In genomic region chr7:141988314-141988806, GRCm38 (mm10) we compare ENCODE assay signal across 13 mouse cellular contexts. TPM values are rescaled to one million over a fixed set of nuclear protein-coding genes. Genes with fewer than 3 reads are reported as not detected.
DNase-seq lines count a peak whose midpoint lies in the region; ATAC-seq and TF ChIP-seq lines count a peak whose summit lies in the region.
"Had no signal": no experiment of that assay in that cellular context is flagged by ENCODE, and none has a peak within 500 bp of the region (broad histone marks: within the 10 kb centered on the region; RNA-seq: fewer than 3 reads in every experiment).

No protein-coding gene starts in this region.

- H3K9me3 ChIP-seq in stomach, embryonic 15.5 days = no peaks in the 10 kb centered on the region
- H3K9me3 ChIP-seq in stomach, postnatal 0 days (ENCODE audit: control insufficient read depth, low read length) = no peaks in the 10 kb centered on the region
- no peaks in the 10 kb centered on the region for H3K9me3 ChIP-seq in forebrain, embryonic 16.5 days (ENCODE audit: control insufficient read depth, low read length)
- H3K9me3 ChIP-seq: limb, embryonic 15.5 days; neural tube, embryonic 12.5 days had no signal

- no peaks in the 10 kb centered on the region for H3K27me3 ChIP-seq in stomach, embryonic 15.5 days (replicated peaks)
- no peaks in the 10 kb centered on the region for H3K27me3 ChIP-seq in stomach, postnatal 0 days (ENCODE audit: control insufficient read depth, insufficient read depth, low read length)
- H3K27me3 ChIP-seq in forebrain, embryonic 16.5 days (replicated peaks; ENCODE audit: control insufficient read depth, insufficient read depth, low read length) = no peaks in the 10 kb centered on the region
- H3K27me3 ChIP-seq: limb, embryonic 15.5 days; neural tube, embryonic 12.5 days had no signal

- 0 out of 2 replicates have a peak, but pooled peaks have one; percentile 19 for ATAC-seq in stomach, embryonic 15.5 days (ENCODE audit: insufficient read depth, low FRiP score, low read depth)
- no peak for ATAC-seq in stomach, postnatal 0 days (ENCODE audit: low FRiP score, low TSS enrichment)
- no peak for ATAC-seq in forebrain, embryonic 16.5 days

- no peak overlapping the region for H3K4me3 ChIP-seq in stomach, embryonic 15.5 days (replicated peaks)
- no peak overlapping the region for H3K4me3 ChIP-seq in stomach, postnatal 0 days (ENCODE audit: low read depth, low read length)
- H3K4me3 ChIP-seq in forebrain, embryonic 16.5 days (replicated peaks; ENCODE audit: low read length) = no peak overlapping the region
- H3K4me3 ChIP-seq: limb, embryonic 15.5 days; neural tube, embryonic 12.5 days had no signal

- no peak for TF ChIP-seq CTCF in stomach, postnatal 0 days (IDR thresholded peaks at IDR 0.05; ENCODE audit: low read depth)

- no peak overlapping the region for H3K9ac ChIP-seq in stomach, embryonic 15.5 days
- H3K9ac ChIP-seq in stomach, postnatal 0 days (ENCODE audit: low read length) = no peak overlapping the region
- H3K9ac ChIP-seq in forebrain, embryonic 16.5 days (replicated peaks; ENCODE audit: low read depth, low read length) = no peak overlapping the region
- H3K9ac ChIP-seq: hindbrain, embryonic 14.5 days; limb, embryonic 15.5 days; neural tube, embryonic 12.5 days had no signal

- no peaks in the 10 kb centered on the region for H3K4me1 ChIP-seq in stomach, embryonic 15.5 days
- H3K4me1 ChIP-seq in stomach, postnatal 0 days (replicated peaks; ENCODE audit: control insufficient read depth, insufficient read depth) = no peaks in the 10 kb centered on the region
- no peaks in the 10 kb centered on the region for H3K4me1 ChIP-seq in forebrain, embryonic 16.5 days (replicated peaks; ENCODE audit: control insufficient read depth, insufficient read depth, low read length)
- H3K4me1 ChIP-seq: limb, embryonic 15.5 days; neural tube, embryonic 12.5 days had no signal

- no peaks in the 10 kb centered on the region for H3K36me3 ChIP-seq in stomach, embryonic 15.5 days
- H3K36me3 ChIP-seq in stomach, postnatal 0 days (ENCODE audit: control insufficient read depth, insufficient read depth, low read length) = no peaks in the 10 kb centered on the region
- H3K36me3 ChIP-seq in forebrain, embryonic 16.5 days (ENCODE audit: control insufficient read depth, insufficient read depth) = peaks cover 48% of the 10 kb centered on the region
- H3K36me3 ChIP-seq: limb, embryonic 15.5 days had no signal

- TF ChIP-seq EP300 in stomach, postnatal 0 days (optimal IDR thresholded peaks at IDR 0.05) = no peak

- no peak overlapping the region for H3K4me2 ChIP-seq in stomach, embryonic 15.5 days
- no peak overlapping the region for H3K4me2 ChIP-seq in stomach, postnatal 0 days (replicated peaks; ENCODE audit: low read depth)
- H3K4me2 ChIP-seq in forebrain, embryonic 16.5 days (ENCODE audit: low read length) = no peak overlapping the region
- H3K4me2 ChIP-seq: hindbrain, embryonic 14.5 days; limb, embryonic 15.5 days; neural tube, embryonic 12.5 days had no signal

- 77% methylated on average over 7 of the region's 7 CpGs for WGBS in stomach, embryonic 15.5 days
- WGBS in stomach, postnatal 0 days = 87% methylated on average over 7 of the region's 7 CpGs
- 91% methylated on average over 7 of the region's 7 CpGs for WGBS in forebrain, embryonic 16.5 days

- DNase-seq in stomach, postnatal 0 days (ENCODE audit: low spot score) = no peak
- DNase-seq in kidney, adult 8-10 months = peak; percentile 57 to 74
- peak; percentile 41 to 65 for DNase-seq in kidney, postnatal 4 days
- DNase-seq in yolk sac, embryonic 10.5 days (ENCODE audit: low spot score) = peak; percentile 55
- no peak for DNase-seq in layer of hippocampus, adult 8-10 months (ENCODE audit: low spot score in 2 of 2)
- DNase-seq in adrenal gland, postnatal 4 days (ENCODE audit: low spot score in 2 of 2) = no peak
- DNase-seq: adrenal gland, adult 2 months; B cell, adult 2 months had no signal

- no peak overlapping the region for H3K27ac ChIP-seq in stomach, embryonic 15.5 days
- H3K27ac ChIP-seq in stomach, postnatal 0 days (replicated peaks) = no peak overlapping the region
- no peak overlapping the region for H3K27ac ChIP-seq in forebrain, embryonic 16.5 days (ENCODE audit: low read length)
- H3K27ac ChIP-seq: hindbrain, embryonic 14.5 days; limb, embryonic 15.5 days; neural tube, embryonic 12.5 days had no signal

RNA-seq across cellular contexts. Expression of gene Brsk2, which starts 38.8 kb away (rescaled TPM):
- polyA plus RNA-seq in stomach, embryonic 15.5 days (2015; fragmentation: Nextera tagmentation; extraction: Ambion mirVana) = 1.6 and 2.0 TPM in 2 replicates
- polyA plus RNA-seq in stomach, postnatal 0 days (2015; fragmentation: Nextera tagmentation; extraction: Ambion mirVana) = 0.62 and 0.75 TPM in 2 replicates
- total RNA-seq in layer of hippocampus, adult 8-10 months (2022) = 100 to 1,000 TPM; 158 to 183 (median 169) TPM
- polyA plus RNA-seq in forebrain, embryonic 16.5 days (2015; fragmentation: Nextera tagmentation; extraction: Ambion mirVana) = 22.7 and 26.5 TPM in 2 replicates
- total RNA-seq in adrenal gland, postnatal 4 days (2021) = 1 to 10 TPM; 7.0 to 7.3 TPM

Comparison
In these comparisons a context has a peak if more than half of its experiments do, and no peak if none do; other contexts are left out.
1. DNase-seq: peak in kidney, adult 8-10 months (2 of 2), kidney, postnatal 4 days (2 of 2) and yolk sac, embryonic 10.5 days (single experiment); none in stomach, postnatal 0 days (single experiment), layer of hippocampus, adult 8-10 months (0 of 2) and adrenal gland, postnatal 4 days (0 of 2).